Mouse (Mus musculus): ENCODE data around the gene Glra1. TPM values are rescaled to one million over a fixed set of nuclear protein-coding genes. Genes with fewer than 3 reads are reported as not detected.

Gene Glra1
- polyA plus RNA-seq, 1 experiment from 2014 or later, result not detected

GRCm38 (mm10) chr11:55574397-55574796 lies 33.6 kb downstream of the Glra1 start:
- no peak overlapping the region for H3K4me3 ChIP-seq
- ATAC-seq, result no peak
- no peaks in the 10 kb centered on the region for H3K4me1 ChIP-seq
- no peaks in the 10 kb centered on the region for H3K27me3 ChIP-seq
- no peak overlapping the region for H3K4me2 ChIP-seq
- H3K9ac ChIP-seq, result no peak overlapping the region
- no peak overlapping the region for H3K27ac ChIP-seq
- no peaks in the 10 kb centered on the region for H3K36me3 ChIP-seq (ENCODE audit: poor library complexity, severe bottlenecking)
- 88% methylated on average over 2 of the region's 2 CpGs for WGBS
- no peaks in the 10 kb centered on the region for H3K9me3 ChIP-seq (replicated peaks)

GRCm38 (mm10) chr11:55571144-55571543 lies 36.9 kb downstream of the Glra1 start:
- no peak overlapping the region for H3K9ac ChIP-seq
- 22% methylated on average over 2 of the region's 2 CpGs for WGBS
- H3K9me3 ChIP-seq (replicated peaks), result no peaks in the 10 kb centered on the region
- H3K27me3 ChIP-seq, result no peaks in the 10 kb centered on the region
- no peak for ATAC-seq
- no peak overlapping the region for H3K4me2 ChIP-seq
- no peak overlapping the region for H3K27ac ChIP-seq
- H3K36me3 ChIP-seq (ENCODE audit: poor library complexity, severe bottlenecking), result no peaks in the 10 kb centered on the region
- H3K4me3 ChIP-seq, result no peak overlapping the region
- H3K4me1 ChIP-seq, result peaks cover 4% of the 10 kb centered on the region; the same call in 1 of the 2 replicates

- no peak overlapping the region for H3K4me2 ChIP-seq
- H3K27ac ChIP-seq, result no peak overlapping the region
- no peak overlapping the region for H3K9ac ChIP-seq
- H3K36me3 ChIP-seq (ENCODE audit: poor library complexity, severe bottlenecking), result no peaks in the 10 kb centered on the region
- no peak overlapping the region for H3K4me3 ChIP-seq
- no peaks in the 10 kb centered on the region for H3K9me3 ChIP-seq (replicated peaks)
- H3K27me3 ChIP-seq, result no peaks in the 10 kb centered on the region
- ATAC-seq, result no peak
- 72% methylated on average over 9 of the region's 9 CpGs for WGBS
- peaks cover 4% of the 10 kb centered on the region; the same call in 1 of the 2 replicates for H3K4me1 ChIP-seq
These were observed 41.5 kb downstream of the Glra1 start for GRCm38 (mm10) chr11:55566309-55567099.

- H3K4me3 ChIP-seq, result no peak overlapping the region
- no peaks in the 10 kb centered on the region for H3K4me1 ChIP-seq
- no peak overlapping the region for H3K27ac ChIP-seq
- H3K36me3 ChIP-seq (ENCODE audit: poor library complexity, severe bottlenecking), result no peaks in the 10 kb centered on the region
- ATAC-seq, result no peak
- 83% methylated on average over 1 of the region's 1 CpGs for WGBS
- H3K4me2 ChIP-seq, result no peak overlapping the region
- H3K9me3 ChIP-seq (replicated peaks), result 0 out of 2 replicates have a peak, but pooled peaks cover 4% of the 10 kb centered on the region
- H3K27me3 ChIP-seq, result no peaks in the 10 kb centered on the region
- H3K9ac ChIP-seq, result no peak overlapping the region
These were observed 62.3 kb downstream of the Glra1 start for GRCm38 (mm10) chr11:55545690-55546089.

DNA sequence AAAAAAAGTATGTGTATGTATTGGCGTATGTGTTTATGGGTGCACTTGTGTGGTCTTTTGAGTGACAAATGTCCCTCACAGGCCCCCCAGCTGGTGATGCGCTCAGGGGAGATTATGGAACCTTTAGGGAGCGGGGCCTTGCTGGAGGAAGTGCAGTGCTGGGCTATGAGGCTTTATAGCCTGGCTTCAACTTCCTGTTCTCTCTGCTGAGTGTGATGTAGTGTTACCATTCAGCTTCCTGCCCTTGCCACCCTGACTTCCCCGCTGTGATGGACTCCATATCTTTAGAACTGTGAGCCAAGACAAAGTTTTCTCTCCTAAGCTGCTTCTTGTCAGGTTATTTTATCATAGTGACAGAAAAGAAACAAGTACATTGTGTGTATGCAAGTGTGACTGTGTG lies 65.3 kb downstream of the Glra1 start:
- H3K27ac ChIP-seq, result no peak overlapping the region
- 0 out of 2 replicates have a peak, but pooled peaks cover 4% of the 10 kb centered on the region for H3K9me3 ChIP-seq (replicated peaks)
- no peaks in the 10 kb centered on the region for H3K4me1 ChIP-seq
- no peaks in the 10 kb centered on the region for H3K36me3 ChIP-seq (ENCODE audit: poor library complexity, severe bottlenecking)
- WGBS, result 74% methylated on average over 4 of the region's 4 CpGs
- H3K4me3 ChIP-seq, result no peak overlapping the region
- no peak for ATAC-seq
- H3K27me3 ChIP-seq, result no peaks in the 10 kb centered on the region
- H3K9ac ChIP-seq, result no peak overlapping the region
- no peak overlapping the region for H3K4me2 ChIP-seq

DNA sequence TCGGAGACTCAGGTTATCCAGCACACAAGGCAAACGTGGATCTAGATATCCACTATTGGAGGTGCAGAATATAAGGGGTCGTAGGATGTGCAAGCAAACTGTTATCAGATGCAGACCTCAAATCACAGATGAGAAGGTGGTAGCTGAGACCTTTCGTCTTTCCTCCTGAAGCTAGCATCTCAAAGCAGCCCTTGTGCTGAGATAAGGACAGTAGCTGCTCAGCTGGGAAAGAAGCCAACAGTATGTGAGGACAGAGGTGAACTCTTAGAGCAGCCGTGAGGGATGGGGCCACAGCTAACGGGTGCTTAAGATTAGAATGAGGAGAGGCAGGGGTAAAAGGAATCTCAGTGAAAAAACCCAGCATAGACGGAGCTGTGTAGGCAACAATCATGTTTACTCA lies 65.9 kb downstream of the Glra1 start:
- 0 out of 2 replicates have a peak, but pooled peaks cover 4% of the 10 kb centered on the region for H3K9me3 ChIP-seq (replicated peaks)
- H3K27ac ChIP-seq, result no peak overlapping the region
- no peak for ATAC-seq
- H3K27me3 ChIP-seq, result no peaks in the 10 kb centered on the region
- no peaks in the 10 kb centered on the region for H3K4me1 ChIP-seq
- WGBS, result 71% methylated on average over 7 of the region's 7 CpGs
- no peak overlapping the region for H3K9ac ChIP-seq
- H3K36me3 ChIP-seq (ENCODE audit: poor library complexity, severe bottlenecking), result no peaks in the 10 kb centered on the region
- no peak overlapping the region for H3K4me3 ChIP-seq
- H3K4me2 ChIP-seq, result no peak overlapping the region

- no peak overlapping the region for H3K4me2 ChIP-seq
- WGBS, result 59% methylated on average over 2 of the region's 2 CpGs
- H3K4me1 ChIP-seq, result peaks cover 21% of the 10 kb centered on the region
- no peaks in the 10 kb centered on the region for H3K9me3 ChIP-seq (replicated peaks)
- H3K4me3 ChIP-seq, result no peak overlapping the region
- H3K9ac ChIP-seq, result no peak overlapping the region
- no peak for ATAC-seq
- H3K36me3 ChIP-seq (ENCODE audit: poor library complexity, severe bottlenecking), result no peaks in the 10 kb centered on the region
- no peak overlapping the region for H3K27ac ChIP-seq
- H3K27me3 ChIP-seq, result no peaks in the 10 kb centered on the region
These were observed 73.2 kb downstream of the Glra1 start for GRCm38 (mm10) chr11:55534766-55535165.

GRCm38 (mm10) chr11:55533378-55533777 lies 74.6 kb downstream of the Glra1 start:
- Histone ChIP-seq H3K9me3 (replicated peaks) (no peaks in the 10 kb centered on the region), H3K27me3 (no peaks in the 10 kb centered on the region), H3K4me1 (peaks cover 21% of the 10 kb centered on the region), H3K36me3 (ENCODE audit: poor library complexity, severe bottlenecking) (no peaks in the 10 kb centered on the region), H3K4me3 (no peak overlapping the region), H3K27ac (peak overlapping the region; percentile 68), H3K4me2 (peak overlapping the region; percentile 7; the same call in 1 of the 2 replicates), H3K9ac (no peak overlapping the region)
- WGBS, result 35% methylated on average over 5 of the region's 5 CpGs
- ATAC-seq, result peak; percentile 81

- H3K27me3 ChIP-seq, result no peaks in the 10 kb centered on the region
- H3K36me3 ChIP-seq (ENCODE audit: poor library complexity, severe bottlenecking), result no peaks in the 10 kb centered on the region
- H3K4me1 ChIP-seq, result peaks cover 21% of the 10 kb centered on the region
- no peak overlapping the region for H3K4me3 ChIP-seq
- WGBS, result 92% methylated on average over 7 of the region's 7 CpGs
- H3K4me2 ChIP-seq, result no peak overlapping the region
- no peak overlapping the region for H3K9ac ChIP-seq
- H3K27ac ChIP-seq, result no peak overlapping the region
- ATAC-seq, result no peak
- H3K9me3 ChIP-seq (replicated peaks), result no peaks in the 10 kb centered on the region
These were observed 77.3 kb downstream of the Glra1 start for GRCm38 (mm10) chr11:55530741-55531140.

DNA sequence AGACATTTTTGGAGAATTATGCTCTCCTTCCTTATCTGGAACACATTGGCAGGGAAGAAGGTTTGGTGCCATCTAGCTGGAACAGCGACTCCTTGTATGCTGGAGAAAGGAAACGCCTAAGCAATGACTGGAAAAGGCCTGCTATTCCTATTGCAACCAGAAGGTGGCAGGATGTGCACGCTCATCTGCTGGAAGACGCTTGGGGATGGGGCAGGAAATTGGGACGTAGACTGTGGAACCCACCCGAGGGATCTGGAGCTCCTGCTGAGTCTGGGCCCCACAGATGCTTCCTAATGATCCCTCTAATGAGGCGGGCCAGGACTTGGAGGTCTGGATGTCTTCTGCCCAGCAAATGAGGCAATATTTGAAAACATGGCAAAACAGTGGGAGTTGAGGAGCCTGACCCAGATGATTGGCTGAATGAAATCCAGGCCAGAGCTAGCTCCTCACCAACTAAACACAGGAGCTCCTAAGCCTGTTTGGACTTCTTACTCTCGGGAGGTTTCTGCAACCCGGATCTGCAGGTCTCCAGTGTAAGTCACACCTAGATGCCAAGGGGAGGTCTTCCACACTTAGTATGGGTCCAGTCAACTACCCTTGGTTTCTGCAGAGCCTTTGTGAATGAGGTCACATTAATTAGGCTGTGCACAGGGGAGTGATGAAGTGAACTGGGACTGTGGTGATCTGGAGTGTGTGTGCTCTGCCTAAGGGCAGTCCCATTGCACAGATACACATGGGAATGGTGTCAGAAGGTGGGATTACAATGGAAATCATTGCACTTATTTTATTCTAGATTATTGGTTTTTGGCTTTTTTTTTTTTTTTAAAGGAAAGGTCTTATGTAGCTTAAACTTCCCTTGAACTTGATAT lies 89.0 kb downstream of the Glra1 start:
- H3K9me3 ChIP-seq (replicated peaks), result no peaks in the 10 kb centered on the region
- WGBS, result 7% methylated on average over 9 of the region's 9 CpGs

DNA sequence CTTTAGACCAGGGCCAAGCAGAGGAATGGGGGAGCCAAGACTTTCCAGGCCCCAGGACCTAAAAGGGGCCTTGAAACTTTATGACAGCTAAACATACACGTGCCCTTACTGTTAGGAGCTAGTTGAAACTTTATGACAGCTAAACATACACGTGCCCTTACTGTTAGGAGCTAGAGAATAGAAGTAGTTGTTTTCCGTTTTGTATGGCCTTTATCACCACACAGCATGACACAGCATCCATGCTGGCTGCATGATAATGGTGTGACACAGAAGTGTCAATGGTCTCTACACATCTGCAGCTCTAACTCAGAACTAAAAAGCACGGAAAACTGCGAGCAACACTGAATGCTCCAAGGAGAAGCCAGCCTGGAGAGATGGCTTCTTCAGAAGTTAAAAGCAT lies 90.3 kb downstream of the Glra1 start:
- Histone ChIP-seq H3K4me3 (no peak overlapping the region), H3K27ac (no peak overlapping the region), H3K4me1 (0 out of 2 replicates have a peak, but pooled peaks cover 3% of the 10 kb centered on the region), H3K4me2 (no peak overlapping the region), H3K9me3 (replicated peaks) (no peaks in the 10 kb centered on the region), H3K9ac (no peak overlapping the region), H3K36me3 (ENCODE audit: poor library complexity, severe bottlenecking) (no peaks in the 10 kb centered on the region), H3K27me3 (no peaks in the 10 kb centered on the region)
- WGBS, result 71% methylated on average over 5 of the region's 5 CpGs
- no peak for ATAC-seq

More for the DNA sequence above, 89.0 kb downstream of the Glra1 start:
- Histone ChIP-seq H3K9ac (no peak overlapping the region), H3K27me3 (no peaks in the 10 kb centered on the region), H3K36me3 (ENCODE audit: poor library complexity, severe bottlenecking) (no peaks in the 10 kb centered on the region), H3K27ac (no peak overlapping the region), H3K4me2 (no peak overlapping the region), H3K4me3 (no peak overlapping the region), H3K4me1 (0 out of 2 replicates have a peak, but pooled peaks cover 3% of the 10 kb centered on the region)
- ATAC-seq, result peak; percentile 77

- no peaks in the 10 kb centered on the region for H3K36me3 ChIP-seq (ENCODE audit: poor library complexity, severe bottlenecking)
- H3K27ac ChIP-seq, result no peak overlapping the region
- WGBS, result 56% methylated on average over 5 of the region's 5 CpGs
These were observed 96.6 kb downstream of the Glra1 start for GRCm38 (mm10) chr11:55511374-55511773.

More at GRCm38 (mm10) chr11:55511374-55511773, 96.6 kb downstream of the Glra1 start:
- no peaks in the 10 kb centered on the region for H3K9me3 ChIP-seq (replicated peaks)
- no peaks in the 10 kb centered on the region for H3K4me1 ChIP-seq
- H3K4me2 ChIP-seq, result no peak overlapping the region
- no peaks in the 10 kb centered on the region for H3K27me3 ChIP-seq
- ATAC-seq, result peak; percentile 48; the same call in 1 of the 2 replicates
- no peak overlapping the region for H3K9ac ChIP-seq
- no peak overlapping the region for H3K4me3 ChIP-seq
